Mouse (Mus musculus) midbrain, embryonic 13.5 days (tissue): ENCODE results near the gene Prr5. TPM values are rescaled to one million over a fixed set of nuclear protein-coding genes. Genes with fewer than 3 reads are reported as not detected.

Source experiments
- ATAC-seq: fragments of 200-750 bp; cut with Nextera tagmentation; 2 replicates; pipeline ENCODE4 v1.8.0; 2017; ENCODE audit warnings: mild to moderate bottlenecking, moderate TSS enrichment, moderate library complexity
- H3K27ac ChIP-seq: fragments of 300-500 bp; sonication (generic); 2 replicates; pipeline ENCODE4 v1.5.1; 2015; ENCODE audit warnings: inconsistent platforms, mild to moderate bottlenecking, moderate library complexity
- H3K27me3 ChIP-seq: fragments of 300-500 bp; sonication (generic); 2 replicates; pipeline ENCODE4 v1.6.1; 2015; ENCODE audit warnings: mild to moderate bottlenecking, inconsistent platforms
- H3K36me3 ChIP-seq: fragments of 300-500 bp; sonication (generic); 2 replicates; pipeline ENCODE4 v1.6.1; 2015; ENCODE audit warnings: mild to moderate bottlenecking, inconsistent platforms
- H3K4me1 ChIP-seq: fragments of 300-500 bp; sonication (generic); replicated peaks from 2 replicates; pipeline ENCODE4 v1.6.1; 2015; ENCODE audit warnings: inconsistent platforms
- H3K4me2 ChIP-seq: fragments of 300-500 bp; sonication (generic); replicated peaks from 2 replicates; pipeline ENCODE4 v1.6.1; 2015; ENCODE audit warnings: moderate library complexity, mild to moderate bottlenecking, inconsistent platforms
- H3K4me3 ChIP-seq: fragments of 300-500 bp; sonication (generic); replicated peaks from 2 replicates; pipeline ENCODE4 v1.5.1; 2015; ENCODE audit warnings: mild to moderate bottlenecking, inconsistent platforms
- H3K9ac ChIP-seq: fragments of 300-500 bp; sonication (generic); replicated peaks from 2 replicates; pipeline ENCODE4 v1.6.1; 2015; ENCODE audit warnings: mild to moderate bottlenecking, inconsistent platforms
- H3K9me3 ChIP-seq: fragments of 300-500 bp; sonication (generic); 2 replicates; pipeline ENCODE4 v1.6.1; 2016; ENCODE audit warnings: mild to moderate bottlenecking, inconsistent platforms
- WGBS: fragments of 180-500 bp; shearing (Covaris S2); methylation state at CpG from one replicate; pipeline ENCODE4 v1.1.7; 2015; 5-methylcytosine and 5-hydroxymethylcytosine counted together
- polyA plus RNA-seq: library from polyadenylated mRNA; unstranded; fragments of >200 nt; fragmentation: Nextera tagmentation; extraction: Ambion mirVana; gene quantifications from 2 replicates; pipeline ENCODE4 v1.2.1, GENCODE M21; 2015

Prr5 gene
- polyA plus RNA-seq = 12.2 and 13.8 TPM in 2 replicates

DNA sequence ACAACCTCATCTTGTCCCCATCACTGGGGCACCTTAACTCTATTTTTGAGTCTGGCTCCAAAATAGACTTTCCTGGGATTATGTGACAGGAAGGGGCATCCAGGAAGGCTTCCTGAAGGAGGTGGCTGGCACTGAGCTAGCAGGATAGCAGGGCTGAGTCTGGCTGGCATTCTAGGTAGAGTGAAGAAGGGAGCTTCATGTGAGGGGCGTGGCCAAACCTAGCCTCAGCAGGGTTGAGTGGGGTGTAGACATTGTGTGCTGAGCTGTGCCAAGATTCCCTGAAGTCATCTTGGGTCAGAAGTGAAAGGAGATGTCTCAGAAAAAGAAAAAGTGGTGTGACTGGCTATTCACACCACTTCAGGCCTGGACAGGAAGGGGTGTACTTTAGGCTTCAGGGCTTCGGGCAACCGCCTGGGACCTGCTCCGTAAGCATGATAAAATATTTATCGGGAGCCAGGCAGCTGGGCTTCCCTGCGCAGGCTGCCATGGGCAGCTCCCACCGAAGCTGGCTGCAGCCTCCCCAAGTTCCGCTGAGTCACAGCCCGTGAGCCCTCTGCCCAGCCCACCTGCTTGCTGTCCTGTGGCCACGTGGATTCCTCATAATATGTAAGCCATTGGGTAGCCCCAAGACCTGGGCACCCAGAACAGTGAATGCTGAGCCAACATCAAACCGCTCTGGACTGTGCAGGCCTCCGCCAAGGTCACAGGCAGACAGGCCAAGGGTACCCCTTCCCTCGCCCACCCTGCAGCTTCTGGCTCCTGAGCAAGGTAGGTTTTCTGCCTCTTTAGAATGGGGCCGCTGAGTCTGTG is at the start of gene Prr5:
TSS of gene Prr5 (plus strand) at position 683 of the 810 bp plus-strand sequence.
- H3K9me3 ChIP-seq = no peaks in the 10 kb centered on the region
- 69% methylated on average over 14 of the region's 14 CpGs for WGBS
- peaks cover 25% of the 10 kb centered on the region for H3K4me1 ChIP-seq
- no peak for ATAC-seq
- no peak within 1 kb of the TSS for H3K27ac ChIP-seq
- H3K9ac ChIP-seq = no peak within 1 kb of the TSS
- no peaks in the 10 kb centered on the region for H3K36me3 ChIP-seq
- H3K4me2 ChIP-seq = no peak within 1 kb of the TSS
- H3K4me3 ChIP-seq = no peak within 1 kb of the TSS
- H3K27me3 ChIP-seq = peaks cover 19% of the 10 kb centered on the region

DNA sequence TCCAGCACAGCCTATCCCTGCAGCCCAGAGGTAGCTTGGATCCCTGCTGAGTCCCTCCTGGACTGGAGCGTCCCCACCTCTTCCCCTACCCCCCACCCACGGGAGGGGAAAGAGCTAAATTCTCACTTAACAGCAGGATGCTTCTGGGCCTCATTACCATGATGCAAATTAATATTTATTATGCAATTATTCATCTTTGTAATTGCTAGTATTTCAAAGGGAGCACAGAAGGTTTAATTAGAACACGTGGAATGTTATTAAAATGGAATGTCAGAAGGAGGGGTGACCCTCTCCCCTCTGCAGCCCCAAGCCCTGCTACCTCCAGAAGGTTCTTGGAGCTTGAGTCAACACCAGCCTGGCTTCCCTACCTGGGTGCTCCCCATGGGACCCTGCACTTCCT is 49.4 kb upstream of the Prr5 start:
- peaks cover 14% of the 10 kb centered on the region for H3K27me3 ChIP-seq
- H3K27ac ChIP-seq = no peak overlapping the region
- H3K9ac ChIP-seq = no peak overlapping the region
- no peak for ATAC-seq
- no peak overlapping the region for H3K4me2 ChIP-seq
- H3K4me3 ChIP-seq = no peak overlapping the region
- no peaks in the 10 kb centered on the region for H3K9me3 ChIP-seq
- WGBS = 55% methylated on average over 3 of the region's 3 CpGs
- no peaks in the 10 kb centered on the region for H3K36me3 ChIP-seq
- peaks cover 47% of the 10 kb centered on the region for H3K4me1 ChIP-seq

DNA sequence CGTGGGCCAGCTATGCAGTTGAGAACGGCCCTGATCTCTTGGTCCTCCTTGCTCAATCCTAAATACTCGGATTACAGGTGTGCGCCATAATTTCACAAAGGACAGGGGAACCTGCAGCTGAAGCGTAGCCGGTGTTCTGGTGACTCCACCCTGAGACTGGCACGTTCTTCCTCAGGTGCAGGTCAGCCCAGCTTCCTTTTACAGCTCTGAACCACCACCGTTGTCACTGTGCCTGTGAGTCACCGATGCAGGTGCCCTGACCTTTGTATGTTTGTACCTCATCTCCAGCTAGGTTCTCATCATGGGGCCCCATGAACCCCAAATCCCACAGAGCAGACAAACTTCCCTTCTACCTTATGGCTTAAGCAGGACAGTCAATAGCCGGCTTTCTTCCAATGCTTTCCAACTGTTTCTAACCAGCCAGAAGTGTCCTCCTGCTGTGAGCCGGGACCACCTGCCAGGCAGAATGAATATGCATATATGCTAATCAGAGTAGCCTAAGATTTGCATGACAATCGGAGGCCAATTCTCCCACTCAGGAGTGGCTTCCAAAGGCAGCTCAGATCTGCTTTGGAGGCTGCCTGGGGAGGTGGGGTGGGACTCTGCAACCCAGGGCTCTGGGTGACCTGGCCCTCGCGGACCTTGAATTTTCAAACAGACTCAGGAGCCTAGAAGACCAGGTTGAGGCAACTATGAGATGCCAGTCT is 47.5 kb upstream of the Prr5 start:
- H3K9me3 ChIP-seq = no peaks in the 10 kb centered on the region
- peaks cover 59% of the 10 kb centered on the region for H3K4me1 ChIP-seq
- H3K9ac ChIP-seq = no peak overlapping the region
- peak; percentile 58 for ATAC-seq
- 0 out of 2 replicates have a peak, but pooled peaks cover 3% of the 10 kb centered on the region for H3K27me3 ChIP-seq
- H3K4me2 ChIP-seq = peak overlapping the region; percentile 28
- H3K27ac ChIP-seq = peak overlapping the region; percentile 64
- 27% methylated on average over 14 of the region's 14 CpGs for WGBS
- no peaks in the 10 kb centered on the region for H3K36me3 ChIP-seq
- H3K4me3 ChIP-seq = no peak overlapping the region

DNA sequence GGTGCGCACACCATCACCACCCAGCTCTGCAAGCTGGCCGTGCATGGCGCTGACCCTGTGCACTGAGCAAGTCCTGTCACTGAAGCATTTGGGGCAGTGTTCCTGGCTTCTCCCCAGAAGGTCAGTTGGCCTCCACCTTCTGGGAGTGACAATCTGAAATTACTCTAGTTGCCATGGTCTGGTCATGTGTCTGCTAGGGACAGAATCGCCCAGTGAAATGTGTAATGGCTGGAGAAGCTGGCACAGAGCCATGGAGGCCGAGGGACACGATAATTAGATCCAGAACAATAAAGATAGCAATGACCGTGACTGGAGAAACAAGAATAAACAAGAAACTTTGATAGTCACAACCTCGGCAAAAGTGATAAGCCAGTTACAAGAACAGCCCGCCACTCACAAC is 44.5 kb upstream of the Prr5 start:
- Histone ChIP-seq H3K9ac (no peak overlapping the region), H3K36me3 (no peaks in the 10 kb centered on the region), H3K9me3 (no peaks in the 10 kb centered on the region), H3K4me3 (no peak overlapping the region), H3K4me1 (peaks cover 66% of the 10 kb centered on the region), H3K27me3 (0 out of 2 replicates have a peak, but pooled peaks cover 4% of the 10 kb centered on the region), H3K4me2 (no peak overlapping the region), H3K27ac (no peak overlapping the region)
- WGBS = 76% methylated on average over 9 of the region's 9 CpGs
- no peak for ATAC-seq

DNA sequence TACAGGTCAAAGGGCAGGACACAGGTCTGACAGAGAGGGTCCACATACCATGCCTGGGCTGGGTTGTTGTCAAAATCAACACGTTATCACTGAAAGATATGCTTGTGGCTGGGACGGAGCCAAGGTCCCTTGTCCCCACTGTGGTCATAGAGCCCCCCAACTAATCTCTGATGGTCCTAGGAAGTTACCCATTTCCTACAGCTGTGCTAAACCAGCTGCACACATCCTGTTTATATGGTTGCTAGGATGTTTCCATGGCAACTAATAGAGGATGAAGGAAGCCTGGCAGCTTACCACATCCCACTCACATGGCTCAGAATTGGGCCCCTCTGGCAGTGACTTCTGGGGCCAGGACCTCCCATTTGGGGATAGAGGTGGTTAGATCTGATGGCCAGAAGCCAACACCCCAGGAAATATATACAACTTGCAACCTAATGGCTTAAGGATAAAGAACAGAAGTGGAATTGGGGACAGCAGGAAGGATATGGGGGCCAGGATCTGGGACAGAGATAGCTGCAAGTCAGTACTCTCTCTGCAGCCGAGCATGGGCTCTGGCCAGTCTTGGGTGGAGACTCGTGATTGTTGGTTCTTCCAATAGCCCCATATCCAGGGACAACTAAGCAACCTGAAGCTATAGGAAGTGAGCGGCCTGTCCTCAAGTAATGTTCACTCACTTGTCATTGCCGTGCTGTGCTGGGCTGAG is 43.6 kb upstream of the Prr5 start:
- 69% methylated on average over 6 of the region's 6 CpGs for WGBS

DNA sequence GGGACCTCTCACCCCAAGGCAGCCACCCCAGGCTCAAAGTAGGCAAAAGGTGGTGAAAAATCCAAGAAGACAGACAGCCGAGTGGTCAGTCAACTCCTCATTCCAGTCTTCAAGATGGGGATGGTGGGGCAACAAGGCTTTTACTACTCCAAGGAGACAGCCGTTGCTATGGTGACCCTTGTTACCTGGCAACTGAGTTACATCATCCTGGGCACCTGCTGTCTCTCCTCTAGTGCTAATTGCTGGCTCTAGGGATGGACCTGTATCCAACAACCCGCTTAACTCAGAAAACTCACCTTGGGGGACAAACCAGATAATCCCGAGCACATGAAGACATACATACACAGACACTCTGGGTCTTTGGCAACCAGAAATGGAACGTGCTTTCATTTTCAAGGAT is 42.1 kb upstream of the Prr5 start:
- no peak overlapping the region for H3K4me3 ChIP-seq
- 50% methylated on average over 5 of the region's 5 CpGs for WGBS
- ATAC-seq = no peak

More for the DNA sequence above, 43.6 kb upstream of the Prr5 start:
- Histone ChIP-seq H3K27ac (no peak overlapping the region), H3K9ac (no peak overlapping the region), H3K9me3 (no peaks in the 10 kb centered on the region), H3K4me3 (no peak overlapping the region), H3K4me2 (no peak overlapping the region), H3K4me1 (peaks cover 57% of the 10 kb centered on the region), H3K36me3 (no peaks in the 10 kb centered on the region), H3K27me3 (0 out of 2 replicates have a peak, but pooled peaks cover 7% of the 10 kb centered on the region)
- peak; percentile 31; the same call in 1 of the 2 replicates for ATAC-seq

DNA sequence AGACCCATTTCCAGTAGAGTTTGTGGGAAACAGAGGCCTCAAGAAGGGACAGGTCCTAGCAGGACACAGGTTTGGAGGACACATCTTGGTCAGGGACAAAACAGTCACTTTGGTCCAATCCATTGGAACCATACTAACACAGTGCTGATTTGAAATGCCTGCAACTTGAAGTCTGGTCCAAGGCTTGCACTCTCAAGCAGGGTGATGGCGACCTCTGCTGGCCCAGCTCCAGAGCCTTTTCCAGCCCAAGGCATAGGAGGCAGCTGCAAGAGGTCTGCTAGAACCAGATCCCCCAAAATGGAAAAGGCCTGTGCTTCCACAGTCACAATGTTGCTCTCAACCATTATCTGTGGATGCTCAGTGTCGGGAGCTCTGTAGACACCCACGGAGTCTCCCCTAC is 39.7 kb upstream of the Prr5 start:
- Histone ChIP-seq H3K9ac (no peak overlapping the region), H3K36me3 (no peaks in the 10 kb centered on the region), H3K4me2 (no peak overlapping the region), H3K4me3 (no peak overlapping the region), H3K4me1 (peaks cover 35% of the 10 kb centered on the region), H3K9me3 (no peaks in the 10 kb centered on the region), H3K27me3 (peaks cover 8% of the 10 kb centered on the region; the same call in 1 of the 2 replicates), H3K27ac (no peak overlapping the region)
- WGBS = 16% methylated on average over 3 of the region's 3 CpGs
- peak; percentile 57; the same call in 1 of the 2 replicates for ATAC-seq

More for the DNA sequence above, 42.1 kb upstream of the Prr5 start:
- H3K36me3 ChIP-seq = no peaks in the 10 kb centered on the region
- H3K9me3 ChIP-seq = no peaks in the 10 kb centered on the region
- H3K27ac ChIP-seq = no peak overlapping the region
- H3K4me1 ChIP-seq = peaks cover 44% of the 10 kb centered on the region
- H3K9ac ChIP-seq = no peak overlapping the region
- H3K4me2 ChIP-seq = no peak overlapping the region
- peaks cover 9% of the 10 kb centered on the region; the same call in 1 of the 2 replicates for H3K27me3 ChIP-seq

DNA sequence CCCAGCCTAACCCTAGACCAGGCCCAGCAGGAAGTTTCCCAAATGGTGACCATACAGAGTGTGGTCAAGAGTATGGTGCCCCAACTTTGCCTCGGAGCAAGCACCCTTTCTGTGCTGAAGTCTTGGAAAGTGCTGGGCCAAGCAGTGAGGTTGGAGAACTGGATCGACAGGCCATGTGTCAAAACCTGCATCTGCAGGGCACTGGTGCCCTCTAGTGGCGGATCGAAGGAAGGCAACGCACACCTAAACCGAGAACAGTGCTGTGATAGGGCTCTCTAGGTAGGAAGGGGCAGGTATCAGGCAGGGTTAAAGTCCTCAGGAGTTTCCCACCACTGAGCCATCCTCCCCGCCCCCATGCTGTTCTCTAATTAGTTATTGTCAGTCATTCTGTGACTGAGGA is 37.9 kb upstream of the Prr5 start:
- H3K9me3 ChIP-seq = no peaks in the 10 kb centered on the region
- 0% methylated on average over 7 of the region's 7 CpGs for WGBS

DNA sequence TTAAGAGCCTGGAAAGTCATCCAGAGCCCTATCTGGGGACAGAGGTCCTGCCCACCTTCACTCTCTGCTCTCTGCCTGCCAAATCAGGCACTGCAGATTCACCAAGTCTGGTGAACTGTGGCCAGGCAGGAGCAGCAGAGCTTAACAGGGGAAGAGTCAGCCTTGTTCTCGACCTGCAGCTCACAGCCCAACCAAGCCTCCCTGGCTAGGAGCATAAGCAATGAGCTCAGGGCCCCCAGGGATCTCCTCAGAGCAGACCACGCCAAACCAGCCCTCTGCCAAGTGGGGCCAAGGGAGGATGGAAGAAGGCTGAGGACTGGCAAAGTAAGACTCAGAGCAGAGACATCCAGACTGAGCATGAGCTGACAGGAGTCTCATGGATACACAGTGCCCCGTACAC is 35.1 kb upstream of the Prr5 start:
- Histone ChIP-seq H3K9me3 (no peaks in the 10 kb centered on the region), H3K4me3 (no peak overlapping the region), H3K4me1 (no peaks in the 10 kb centered on the region), H3K4me2 (no peak overlapping the region), H3K27me3 (peaks cover 8% of the 10 kb centered on the region; the same call in 1 of the 2 replicates), H3K9ac (0 out of 2 replicates have a peak overlapping the region, but pooled peaks have one; percentile 24), H3K27ac (no peak overlapping the region), H3K36me3 (no peaks in the 10 kb centered on the region)
- 54% methylated on average over 3 of the region's 3 CpGs for WGBS
- no peak for ATAC-seq

More for the DNA sequence above, 37.9 kb upstream of the Prr5 start:
- H3K36me3 ChIP-seq = no peaks in the 10 kb centered on the region
- no peak overlapping the region for H3K27ac ChIP-seq
- ATAC-seq = peak; percentile 49
- no peak overlapping the region for H3K4me3 ChIP-seq
- peaks cover 8% of the 10 kb centered on the region; the same call in 1 of the 2 replicates for H3K27me3 ChIP-seq
- H3K4me2 ChIP-seq = no peak overlapping the region
- no peak overlapping the region for H3K9ac ChIP-seq
- peaks cover 19% of the 10 kb centered on the region for H3K4me1 ChIP-seq

DNA sequence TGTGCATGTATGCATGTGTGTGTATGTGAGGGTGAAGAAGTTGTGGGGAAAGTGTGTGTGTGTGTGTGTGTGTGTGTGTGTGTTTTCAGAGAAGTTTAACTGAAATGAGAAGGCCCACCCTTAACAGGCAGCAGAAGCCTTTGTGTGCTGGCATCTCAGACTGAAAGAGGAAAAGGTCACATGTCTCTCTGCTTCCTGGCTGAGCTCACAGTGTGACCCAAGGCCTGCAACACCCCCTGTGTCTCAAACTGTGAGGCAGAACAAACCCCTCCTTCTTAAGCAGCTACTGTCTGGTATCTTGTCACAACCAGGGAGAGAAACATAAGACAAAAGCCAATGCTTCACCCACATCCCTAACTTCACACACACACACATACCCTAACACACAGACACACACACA is 31.0 kb upstream of the Prr5 start:
- no peaks in the 10 kb centered on the region for H3K4me1 ChIP-seq
- H3K27ac ChIP-seq = no peak overlapping the region
- H3K36me3 ChIP-seq = no peaks in the 10 kb centered on the region
- ATAC-seq = no peak
- no peak overlapping the region for H3K9ac ChIP-seq
- H3K9me3 ChIP-seq = no peaks in the 10 kb centered on the region
- H3K4me2 ChIP-seq = no peak overlapping the region
- H3K4me3 ChIP-seq = no peak overlapping the region
- no peaks in the 10 kb centered on the region; the same call in 1 of the 2 replicates for H3K27me3 ChIP-seq

DNA sequence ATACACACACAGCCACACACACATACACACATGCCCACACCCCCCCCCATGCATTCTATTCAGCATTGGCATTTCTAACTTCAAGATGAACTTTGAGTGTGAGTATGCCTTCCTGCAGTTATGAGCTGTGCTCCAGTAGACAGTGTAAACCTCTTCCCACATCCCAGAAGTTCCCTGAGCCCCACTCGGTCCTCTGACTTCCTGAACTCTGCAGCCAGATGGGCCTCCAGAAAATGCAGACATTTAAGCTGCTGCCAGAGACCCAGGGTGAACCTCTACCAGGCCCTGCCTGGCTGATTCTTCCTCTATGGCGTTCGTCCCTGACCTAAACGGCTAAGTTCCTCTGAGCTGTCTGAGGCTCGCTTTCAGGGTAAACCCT is 30.4 kb upstream of the Prr5 start:
- H3K4me2 ChIP-seq = no peak overlapping the region
- WGBS = 73% methylated on average over 5 of the region's 5 CpGs
- H3K27me3 ChIP-seq = no peaks in the 10 kb centered on the region; the same call in 1 of the 2 replicates
- H3K27ac ChIP-seq = no peak overlapping the region
- no peak overlapping the region for H3K4me3 ChIP-seq
- H3K36me3 ChIP-seq = no peaks in the 10 kb centered on the region
- no peak overlapping the region for H3K9ac ChIP-seq
- no peak for ATAC-seq
- no peaks in the 10 kb centered on the region for H3K9me3 ChIP-seq
- no peaks in the 10 kb centered on the region for H3K4me1 ChIP-seq
